Mouse (Mus musculus): ENCODE results near the gene Zmynd15. TPM values are rescaled to one million over a fixed set of nuclear protein-coding genes. Genes with fewer than 3 reads are reported as not detected.
"Not testable (repeated sequence)": the region's sequence is repeated elsewhere in the genome, so short reads cannot be mapped to it uniquely, and the experiment has no call there.

Zmynd15 gene
- polyA plus RNA-seq, 1 experiment from 2014 or later, result 0.66 TPM

- Histone ChIP-seq H3K9me3 (replicated peaks) (no peaks in the 10 kb centered on the region), H3K4me3 (replicated peaks) (peak within 1 kb of the TSS; percentile 64), H3K4me1 (peaks cover 21% of the 10 kb centered on the region), H3K4me2 (peak within 1 kb of the TSS; percentile 73), H3K27me3 (no peaks in the 10 kb centered on the region), H3K36me3 (peaks cover 8% of the 10 kb centered on the region), H3K27ac (peak within 1 kb of the TSS; percentile 97), H3K9ac (peak within 1 kb of the TSS; percentile 73)
- peak; percentile 98 for ATAC-seq (replicated peaks; ENCODE audit: low FRiP score)
- under 1% methylated on average over 46 of the region's 46 CpGs for WGBS
Measured at GRCm38 (mm10) chr11:70451797-70452498, 7.3 kb upstream of the Zmynd15 start, which contains the start of gene Med11. Med11 (plus strand) TSS chr11:70451919.

- no peak overlapping the region for H3K9ac ChIP-seq
- H3K27me3 ChIP-seq, result peaks cover under 1% of the 10 kb centered on the region
- H3K36me3 ChIP-seq, result peaks cover 8% of the 10 kb centered on the region
- H3K4me1 ChIP-seq, result peaks cover 21% of the 10 kb centered on the region
- H3K4me2 ChIP-seq, result peak overlapping the region; percentile 73
- no peaks in the 10 kb centered on the region for H3K9me3 ChIP-seq (replicated peaks)
- no peak for ATAC-seq (replicated peaks; ENCODE audit: low FRiP score)
- H3K27ac ChIP-seq, result no peak overlapping the region
- WGBS, result 86% methylated on average over 9 of the region's 9 CpGs
- H3K4me3 ChIP-seq (replicated peaks), result no peak overlapping the region
Measured at GRCm38 (mm10) chr11:70453261-70454044, 5.8 kb upstream of the Zmynd15 start.

DNA sequence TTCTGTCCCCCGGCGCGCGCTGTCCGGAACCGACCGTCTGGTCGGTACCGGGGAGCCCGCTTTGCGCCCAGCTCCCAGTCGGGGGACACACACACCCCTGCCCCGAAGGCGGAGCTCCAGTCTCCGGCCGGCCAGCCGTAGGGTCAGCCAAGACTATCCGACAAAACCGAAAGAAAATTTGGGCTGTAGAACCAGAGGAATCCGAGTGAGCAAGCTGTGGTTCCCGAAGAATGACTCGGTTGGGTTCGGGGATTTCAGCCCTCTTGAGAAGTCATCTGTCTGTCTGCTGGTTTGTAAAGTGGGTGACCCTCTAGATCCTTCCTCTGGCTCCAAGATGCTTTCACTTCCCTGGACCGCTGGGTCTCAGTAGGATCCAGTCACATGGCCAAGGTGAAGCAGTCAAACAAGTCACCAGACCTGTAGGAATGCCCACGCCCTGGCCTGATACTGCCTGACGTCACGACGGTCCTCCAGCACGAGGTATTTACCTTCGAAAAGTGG is 418 bp downstream of the Zmynd15 start, which contains the start of gene Cxcl16:
Gene Cxcl16, minus strand, starts transcription at position 384 of the 501 bp plus-strand sequence.
- H3K27me3 ChIP-seq, result peaks cover 46% of the 10 kb centered on the region
- H3K4me1 ChIP-seq, result peaks cover 24% of the 10 kb centered on the region
- ATAC-seq (replicated peaks; ENCODE audit: low FRiP score), result 0 out of 2 replicates have a peak, but pooled peaks have one; percentile 43
- 5% methylated on average over 30 of the region's 30 CpGs for WGBS
- H3K4me2 ChIP-seq, result peak within 1 kb of the TSS; percentile 90
- no peaks in the 10 kb centered on the region for H3K36me3 ChIP-seq
- H3K4me3 ChIP-seq (replicated peaks), result peak within 1 kb of the TSS; percentile 53
- H3K9ac ChIP-seq, result peak within 1 kb of the TSS; percentile 44
- H3K27ac ChIP-seq, result no peak within 1 kb of the TSS
- H3K9me3 ChIP-seq (replicated peaks), result no peaks in the 10 kb centered on the region

DNA sequence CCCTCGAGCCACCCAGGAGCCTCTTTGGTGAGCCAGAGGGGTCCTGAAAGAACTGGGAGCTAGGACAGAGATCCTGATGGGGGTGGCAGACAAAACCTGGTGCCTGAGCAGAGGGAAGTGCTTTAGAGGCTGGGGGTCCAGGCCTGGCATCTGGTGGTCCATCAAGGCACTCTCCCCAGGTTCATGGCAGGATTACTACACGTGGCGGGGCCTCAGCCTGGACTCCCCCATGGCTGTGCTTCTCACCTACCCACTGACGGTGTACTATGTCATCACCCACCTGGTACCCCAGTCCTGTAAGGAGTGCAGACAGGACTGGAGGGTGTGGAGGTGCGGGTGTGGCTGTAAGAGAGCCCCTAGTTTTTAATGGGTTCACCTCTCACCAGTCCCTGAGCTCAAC is 4.7 kb downstream of the Zmynd15 start:
- Histone ChIP-seq H3K9ac (no peak overlapping the region), H3K36me3 (no peaks in the 10 kb centered on the region), H3K27ac (no peak overlapping the region), H3K27me3 (peaks cover 66% of the 10 kb centered on the region), H3K9me3 (replicated peaks) (no peaks in the 10 kb centered on the region), H3K4me1 (peaks cover 39% of the 10 kb centered on the region), H3K4me2 (no peak overlapping the region), H3K4me3 (replicated peaks) (no peak overlapping the region)
- no peak for ATAC-seq (replicated peaks; ENCODE audit: low FRiP score)
- WGBS, result 66% methylated on average over 5 of the region's 5 CpGs

- Histone ChIP-seq H3K4me2 (peak overlapping the region; percentile 61), H3K4me3 (replicated peaks) (peak overlapping the region; percentile 33), H3K4me1 (peaks cover 32% of the 10 kb centered on the region), H3K36me3 (no peaks in the 10 kb centered on the region), H3K9ac (0 out of 2 replicates have a peak overlapping the region, but pooled peaks have one; percentile 15), H3K9me3 (replicated peaks) (no peaks in the 10 kb centered on the region), H3K27ac (no peak overlapping the region), H3K27me3 (peaks cover 55% of the 10 kb centered on the region)
- ATAC-seq (replicated peaks; ENCODE audit: low FRiP score), result no peak
- WGBS, result 29% methylated on average over 16 of the region's 16 CpGs
Measured at GRCm38 (mm10) chr11:70465211-70465610, 6.0 kb downstream of the Zmynd15 start.

DNA sequence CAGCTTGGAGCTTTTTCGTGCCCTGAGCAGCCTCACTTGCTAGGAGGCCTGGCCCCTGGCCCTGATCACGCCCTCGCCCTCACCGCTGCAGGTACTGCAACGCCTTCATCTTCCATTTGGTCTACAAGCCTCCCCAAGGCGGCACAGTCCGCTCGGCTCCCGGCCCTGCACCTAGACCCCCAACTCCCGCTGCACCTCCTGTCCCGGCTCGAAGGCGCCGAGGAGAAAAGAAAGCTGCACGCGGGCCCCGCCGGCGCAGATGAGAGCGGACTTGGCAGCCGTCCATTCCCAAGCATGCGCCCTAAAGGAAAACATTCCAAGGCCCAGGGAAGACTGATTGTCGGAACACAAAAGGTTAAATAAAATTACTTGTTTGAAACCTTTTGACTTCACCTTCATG is 6.6 kb downstream of the Zmynd15 start:
- WGBS, result 12% methylated on average over 23 of the region's 23 CpGs
- Histone ChIP-seq H3K27me3 (peaks cover 48% of the 10 kb centered on the region), H3K36me3 (no peaks in the 10 kb centered on the region), H3K27ac (no peak overlapping the region), H3K9me3 (replicated peaks) (no peaks in the 10 kb centered on the region), H3K4me2 (peak overlapping the region; percentile 61), H3K4me1 (peaks cover 32% of the 10 kb centered on the region), H3K9ac (peak overlapping the region; percentile 15; the same call in 1 of the 2 replicates), H3K4me3 (replicated peaks) (peak overlapping the region; percentile 33)
- no peak for ATAC-seq (replicated peaks; ENCODE audit: low FRiP score)

GRCm38 (mm10) chr11:70467902-70468619 is 8.8 kb downstream of the Zmynd15 start:
- Histone ChIP-seq H3K9me3 (replicated peaks) (no peaks in the 10 kb centered on the region), H3K4me3 (replicated peaks) (no peak overlapping the region), H3K4me2 (no peak overlapping the region), H3K4me1 (peaks cover 36% of the 10 kb centered on the region), H3K36me3 (no peaks in the 10 kb centered on the region), H3K27ac (no peak overlapping the region), H3K27me3 (peaks cover 40% of the 10 kb centered on the region), H3K9ac (no peak overlapping the region)
- no peak for ATAC-seq (replicated peaks; ENCODE audit: low FRiP score)
- WGBS, result 83% methylated on average over 5 of the region's 5 CpGs

DNA sequence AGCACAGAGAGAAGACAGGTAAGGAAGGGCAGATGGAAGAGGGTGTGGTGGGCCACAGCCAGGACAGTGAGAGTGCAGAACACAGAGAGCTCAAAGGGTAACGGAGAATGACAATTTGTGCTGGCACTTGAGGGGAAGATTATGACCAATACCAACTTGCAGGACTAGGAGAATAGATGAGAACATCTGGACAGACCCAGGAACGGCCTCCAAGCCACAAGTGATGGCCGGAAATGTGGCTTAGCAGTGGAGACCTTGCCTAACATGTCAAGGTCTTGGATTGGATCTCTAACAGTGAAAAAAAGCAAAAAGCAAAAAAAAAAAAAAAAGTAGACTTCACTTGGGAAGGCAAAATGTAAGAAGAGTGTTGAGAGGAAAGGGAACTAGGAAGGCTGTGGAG is 10.5 kb downstream of the Zmynd15 start:
- 91% methylated on average over 3 of the region's 3 CpGs for WGBS
- Histone ChIP-seq H3K4me2 (no peak overlapping the region), H3K36me3 (no peaks in the 10 kb centered on the region), H3K4me3 (replicated peaks) (no peak overlapping the region), H3K9ac (no peak overlapping the region), H3K27ac (no peak overlapping the region), H3K4me1 (peaks cover 35% of the 10 kb centered on the region), H3K9me3 (replicated peaks) (no peaks in the 10 kb centered on the region), H3K27me3 (peaks cover 24% of the 10 kb centered on the region)
- ATAC-seq (replicated peaks; ENCODE audit: low FRiP score), result no peak

- no peak overlapping the region for H3K4me3 ChIP-seq (replicated peaks)
- H3K9ac ChIP-seq, result no peak overlapping the region
- no peaks in the 10 kb centered on the region for H3K9me3 ChIP-seq (replicated peaks)
- H3K27me3 ChIP-seq, result no peaks in the 10 kb centered on the region
- H3K27ac ChIP-seq, result peak overlapping the region; percentile 45; the same call in 1 of the 2 replicates
- ATAC-seq (replicated peaks; ENCODE audit: low FRiP score), result no peak
- H3K4me2 ChIP-seq, result no peak overlapping the region
- no peaks in the 10 kb centered on the region for H3K36me3 ChIP-seq
- H3K4me1 ChIP-seq, result peaks cover 29% of the 10 kb centered on the region
Measured at GRCm38 (mm10) chr11:70472716-70473115, 13.5 kb downstream of the Zmynd15 start.

- ATAC-seq (replicated peaks; ENCODE audit: low FRiP score); H3K4me3 ChIP-seq (replicated peaks); H3K9me3 ChIP-seq (replicated peaks); H3K27ac ChIP-seq; H3K9ac ChIP-seq; H3K27me3 ChIP-seq; H3K36me3 ChIP-seq; H3K4me2 ChIP-seq: not testable (repeated sequence)
- 73% methylated on average over 5 of the region's 5 CpGs for WGBS
- H3K4me1 ChIP-seq, result peaks cover 26% of the 10 kb centered on the region
Measured at GRCm38 (mm10) chr11:70473291-70473690, 14.1 kb downstream of the Zmynd15 start.

GRCm38 (mm10) chr11:70474872-70475534 is 15.8 kb downstream of the Zmynd15 start:
- peak; percentile 67 for ATAC-seq (replicated peaks; ENCODE audit: low FRiP score)
- no peaks in the 10 kb centered on the region for H3K27me3 ChIP-seq
- H3K36me3 ChIP-seq, result no peaks in the 10 kb centered on the region
- no peaks in the 10 kb centered on the region for H3K9me3 ChIP-seq (replicated peaks)
- no peak overlapping the region for H3K4me3 ChIP-seq (replicated peaks)
- 52% methylated on average over 12 of the region's 12 CpGs for WGBS
- H3K4me1 ChIP-seq, result peaks cover 23% of the 10 kb centered on the region
- no peak overlapping the region for H3K9ac ChIP-seq
- H3K27ac ChIP-seq, result peak overlapping the region; percentile 15
- H3K4me2 ChIP-seq, result 0 out of 2 replicates have a peak overlapping the region, but pooled peaks have one; percentile 13
